Mouse (Mus musculus) neural tube, postnatal 0 days (tissue): ENCODE measurements around the gene Ccdc39. TPM values are rescaled to one million over a fixed set of nuclear protein-coding genes. Genes with fewer than 3 reads are reported as not detected.

ENCODE experiments used
- polyA plus RNA-seq: library from polyadenylated mRNA; unstranded; fragments of >200 nt; fragmentation: Nextera tagmentation; extraction: Ambion mirVana; gene quantifications from 2 replicates; pipeline ENCODE4 v1.2.1, GENCODE M21; 2015

Gene Ccdc39
- polyA plus RNA-seq = 10.7 and 12.8 TPM in 2 replicates

GRCm38 (mm10) chr3:33843801-33844632 lies at the start of gene Ccdc39:
Ccdc39 (minus strand) TSS chr3:33844310.

GRCm38 (mm10) chr3:33799617-33800512 lies 44.2 kb downstream of the Ccdc39 start, which contains the start of gene Ttc14:
Ttc14 (plus strand) TSS chr3:33799832.

Other genes with a start within 250 kb of the Ccdc39 start
- 60.8 and 61.8 TPM in 2 replicates for gene Ttc14, start 44.5 kb downstream of the Ccdc39 start, polyA plus RNA-seq
- 28.8 and 28.9 TPM in 2 replicates for gene Fxr1, start 175.6 kb upstream of the Ccdc39 start, polyA plus RNA-seq
- gene Dnajc19, start 237.0 kb upstream of the Ccdc39 start, polyA plus RNA-seq = 175 and 193 TPM in 2 replicates